Mouse (Mus musculus): ENCODE measurements around the gene Cers3. TPM values are rescaled to one million over a fixed set of nuclear protein-coding genes. Genes with fewer than 3 reads are reported as not detected.

Cers3 gene
- polyA plus RNA-seq, 1 experiment from 2014 or later = 0.14 TPM

- no peak for ATAC-seq
- 67% methylated on average over 4 of the region's 4 CpGs for WGBS (ENCODE audit: insufficient replicate concordance)
- Histone ChIP-seq H3K4me1 (no peaks in the 10 kb centered on the region), H3K36me3 (no peaks in the 10 kb centered on the region), H3K4me3 (no peak overlapping the region), H3K27ac (no peak overlapping the region), H3K9me3 (replicated peaks) (no peaks in the 10 kb centered on the region), H3K4me2 (no peak overlapping the region), H3K9ac (no peak overlapping the region), H3K27me3 (replicated peaks) (no peaks in the 10 kb centered on the region)
Observed at GRCm38 (mm10) chr7:66737418-66737817, 5.9 kb upstream of the Cers3 start.

GRCm38 (mm10) chr7:66741008-66741407, 2.3 kb upstream of the Cers3 start:
- H3K4me1 ChIP-seq = no peaks in the 10 kb centered on the region
- no peak overlapping the region for H3K4me2 ChIP-seq
- no peak for ATAC-seq
- no peaks in the 10 kb centered on the region for H3K36me3 ChIP-seq
- 65% methylated on average over 5 of the region's 5 CpGs for WGBS (ENCODE audit: insufficient replicate concordance)
- no peak overlapping the region for H3K27ac ChIP-seq
- no peaks in the 10 kb centered on the region for H3K27me3 ChIP-seq (replicated peaks)
- H3K9me3 ChIP-seq (replicated peaks) = no peaks in the 10 kb centered on the region
- H3K9ac ChIP-seq = no peak overlapping the region
- H3K4me3 ChIP-seq = no peak overlapping the region

- Histone ChIP-seq H3K27me3 (replicated peaks) (no peaks in the 10 kb centered on the region), H3K4me3 (no peak overlapping the region), H3K9ac (no peak overlapping the region), H3K4me1 (no peaks in the 10 kb centered on the region), H3K36me3 (no peaks in the 10 kb centered on the region), H3K4me2 (no peak overlapping the region), H3K9me3 (replicated peaks) (no peaks in the 10 kb centered on the region), H3K27ac (no peak overlapping the region)
- no peak for ATAC-seq
- WGBS (ENCODE audit: insufficient replicate concordance) = 67% methylated on average over 8 of the region's 8 CpGs
Observed at GRCm38 (mm10) chr7:66741412-66741811, 1.9 kb upstream of the Cers3 start.

- H3K27me3 ChIP-seq (replicated peaks) = no peaks in the 10 kb centered on the region
- no peaks in the 10 kb centered on the region for H3K4me1 ChIP-seq
- no peak for ATAC-seq
- H3K9ac ChIP-seq = no peak overlapping the region
- no peak overlapping the region for H3K27ac ChIP-seq
- 63% methylated on average over 7 of the region's 7 CpGs for WGBS (ENCODE audit: insufficient replicate concordance)
- no peaks in the 10 kb centered on the region for H3K9me3 ChIP-seq (replicated peaks)
- H3K4me3 ChIP-seq = no peak overlapping the region
- H3K4me2 ChIP-seq = no peak overlapping the region
- H3K36me3 ChIP-seq = no peaks in the 10 kb centered on the region
Observed at GRCm38 (mm10) chr7:66746972-66747371, 3.7 kb downstream of the Cers3 start.

- no peak for ATAC-seq
- no peaks in the 10 kb centered on the region for H3K36me3 ChIP-seq
- no peak overlapping the region for H3K9ac ChIP-seq
- no peaks in the 10 kb centered on the region for H3K27me3 ChIP-seq (replicated peaks)
- no peaks in the 10 kb centered on the region for H3K9me3 ChIP-seq (replicated peaks)
- H3K4me3 ChIP-seq = no peak overlapping the region
- no peaks in the 10 kb centered on the region for H3K4me1 ChIP-seq
- no peak overlapping the region for H3K4me2 ChIP-seq
- H3K27ac ChIP-seq = no peak overlapping the region
- WGBS (ENCODE audit: insufficient replicate concordance) = 68% methylated on average over 1 of the region's 1 CpGs
Observed at GRCm38 (mm10) chr7:66749998-66750397, 6.7 kb downstream of the Cers3 start.

GRCm38 (mm10) chr7:66753816-66754215, 10.5 kb downstream of the Cers3 start:
- Histone ChIP-seq H3K36me3 (no peaks in the 10 kb centered on the region), H3K27ac (no peak overlapping the region), H3K27me3 (replicated peaks) (no peaks in the 10 kb centered on the region), H3K9me3 (replicated peaks) (no peaks in the 10 kb centered on the region), H3K4me2 (no peak overlapping the region), H3K9ac (no peak overlapping the region), H3K4me1 (no peaks in the 10 kb centered on the region), H3K4me3 (no peak overlapping the region)
- WGBS (ENCODE audit: insufficient replicate concordance) = 78% methylated on average over 8 of the region's 8 CpGs
- ATAC-seq = no peak

GRCm38 (mm10) chr7:66755611-66756010, 12.3 kb downstream of the Cers3 start:
- WGBS (ENCODE audit: insufficient replicate concordance) = 64% methylated on average over 7 of the region's 7 CpGs

GRCm38 (mm10) chr7:66769902-66770301, 26.6 kb downstream of the Cers3 start:
- no peak overlapping the region for H3K9ac ChIP-seq
- no peak overlapping the region for H3K4me3 ChIP-seq
- H3K36me3 ChIP-seq = no peaks in the 10 kb centered on the region
- ATAC-seq = no peak
- H3K4me2 ChIP-seq = no peak overlapping the region
- no peaks in the 10 kb centered on the region for H3K4me1 ChIP-seq
- H3K9me3 ChIP-seq (replicated peaks) = no peaks in the 10 kb centered on the region
- H3K27ac ChIP-seq = no peak overlapping the region
- WGBS (ENCODE audit: insufficient replicate concordance) = 35% methylated on average over 5 of the region's 5 CpGs
- H3K27me3 ChIP-seq (replicated peaks) = no peaks in the 10 kb centered on the region

More at GRCm38 (mm10) chr7:66755611-66756010, 12.3 kb downstream of the Cers3 start:
- no peak overlapping the region for H3K4me3 ChIP-seq
- no peaks in the 10 kb centered on the region for H3K27me3 ChIP-seq (replicated peaks)
- no peak for ATAC-seq
- no peak overlapping the region for H3K4me2 ChIP-seq
- H3K4me1 ChIP-seq = no peaks in the 10 kb centered on the region
- H3K9ac ChIP-seq = no peak overlapping the region
- H3K36me3 ChIP-seq = no peaks in the 10 kb centered on the region
- H3K9me3 ChIP-seq (replicated peaks) = no peaks in the 10 kb centered on the region
- no peak overlapping the region for H3K27ac ChIP-seq

GRCm38 (mm10) chr7:66770706-66771105, 27.4 kb downstream of the Cers3 start:
- 50% methylated on average over 3 of the region's 3 CpGs for WGBS (ENCODE audit: insufficient replicate concordance)
- Histone ChIP-seq H3K27me3 (replicated peaks) (no peaks in the 10 kb centered on the region), H3K4me3 (no peak overlapping the region), H3K27ac (no peak overlapping the region), H3K9me3 (replicated peaks) (no peaks in the 10 kb centered on the region), H3K4me1 (no peaks in the 10 kb centered on the region), H3K36me3 (no peaks in the 10 kb centered on the region), H3K4me2 (no peak overlapping the region), H3K9ac (no peak overlapping the region)
- no peak for ATAC-seq

GRCm38 (mm10) chr7:66771252-66771651, 27.9 kb downstream of the Cers3 start:
- H3K9me3 ChIP-seq (replicated peaks) = no peaks in the 10 kb centered on the region
- ATAC-seq = no peak
- H3K27me3 ChIP-seq (replicated peaks) = no peaks in the 10 kb centered on the region
- no peak overlapping the region for H3K4me3 ChIP-seq
- no peaks in the 10 kb centered on the region for H3K4me1 ChIP-seq
- H3K4me2 ChIP-seq = no peak overlapping the region
- H3K36me3 ChIP-seq = no peaks in the 10 kb centered on the region
- WGBS (ENCODE audit: insufficient replicate concordance) = 75% methylated on average over 6 of the region's 6 CpGs
- no peak overlapping the region for H3K9ac ChIP-seq
- H3K27ac ChIP-seq = no peak overlapping the region

GRCm38 (mm10) chr7:66779411-66779810, 36.1 kb downstream of the Cers3 start:
- H3K36me3 ChIP-seq = no peaks in the 10 kb centered on the region
- no peaks in the 10 kb centered on the region for H3K27me3 ChIP-seq (replicated peaks)
- 78% methylated on average over 2 of the region's 2 CpGs for WGBS (ENCODE audit: insufficient replicate concordance)
- no peak overlapping the region for H3K27ac ChIP-seq
- H3K4me1 ChIP-seq = no peaks in the 10 kb centered on the region; the same call in 1 of the 2 replicates
- H3K9ac ChIP-seq = no peak overlapping the region
- H3K4me2 ChIP-seq = no peak overlapping the region
- H3K9me3 ChIP-seq (replicated peaks) = no peaks in the 10 kb centered on the region
- no peak for ATAC-seq
- H3K4me3 ChIP-seq = no peak overlapping the region

GRCm38 (mm10) chr7:66779944-66780942, 36.9 kb downstream of the Cers3 start:
- Histone ChIP-seq H3K36me3 (no peaks in the 10 kb centered on the region), H3K27me3 (replicated peaks) (no peaks in the 10 kb centered on the region), H3K4me1 (no peaks in the 10 kb centered on the region; the same call in 1 of the 2 replicates), H3K4me2 (no peak overlapping the region), H3K27ac (no peak overlapping the region), H3K9me3 (replicated peaks) (no peaks in the 10 kb centered on the region), H3K9ac (no peak overlapping the region), H3K4me3 (no peak overlapping the region)
- ATAC-seq = no peak
- 49% methylated on average over 10 of the region's 10 CpGs for WGBS (ENCODE audit: insufficient replicate concordance)
